Mouse (Mus musculus) cortical plate, adult 2 months (tissue): ENCODE data around the gene Polr3e.

ENCODE experiments used
- CTCF ChIP-seq: fragments of 200-500 bp; IDR thresholded peaks from 2 replicates; pipeline ENCODE4 v1.5.1; 2011; ENCODE audit warnings: mild to moderate bottlenecking, control low read depth, low read length; ENCODE audit not compliant: insufficient read depth; ENCODE audit errors: extremely low read depth
- POLR2A ChIP-seq: fragments of 200-500 bp; IDR thresholded peaks from 2 replicates; pipeline ENCODE4 v1.6.1; 2011; ENCODE audit warnings: mild to moderate bottlenecking, low read length, control low read depth; ENCODE audit not compliant: insufficient read depth; ENCODE audit errors: extremely low read depth

DNA sequence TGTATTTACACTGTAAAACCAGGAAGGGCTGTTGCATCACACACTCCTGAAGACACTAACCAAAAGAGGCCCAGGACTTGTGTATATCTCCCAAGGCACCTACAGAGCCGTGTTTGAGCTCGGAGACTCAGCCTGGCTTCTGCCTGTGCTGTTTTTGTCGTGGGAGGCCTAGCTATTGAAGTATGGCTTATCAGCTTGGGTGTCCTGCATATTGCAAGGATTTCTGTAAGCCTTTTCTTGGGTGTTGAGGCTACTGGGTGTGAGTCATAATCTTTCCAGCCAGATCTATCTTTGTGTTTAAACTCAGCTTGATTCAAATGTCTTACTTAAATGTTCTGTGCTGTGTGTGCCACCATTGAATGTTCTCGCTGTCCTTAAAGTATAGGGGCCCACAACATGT, 19.0 kb downstream of the Polr3e start:
- TF ChIP-seq CTCF (no peak), POLR2A (no peak)
